ENCODE assay signal across 9 mouse cellular contexts in the genomic region with DNA sequence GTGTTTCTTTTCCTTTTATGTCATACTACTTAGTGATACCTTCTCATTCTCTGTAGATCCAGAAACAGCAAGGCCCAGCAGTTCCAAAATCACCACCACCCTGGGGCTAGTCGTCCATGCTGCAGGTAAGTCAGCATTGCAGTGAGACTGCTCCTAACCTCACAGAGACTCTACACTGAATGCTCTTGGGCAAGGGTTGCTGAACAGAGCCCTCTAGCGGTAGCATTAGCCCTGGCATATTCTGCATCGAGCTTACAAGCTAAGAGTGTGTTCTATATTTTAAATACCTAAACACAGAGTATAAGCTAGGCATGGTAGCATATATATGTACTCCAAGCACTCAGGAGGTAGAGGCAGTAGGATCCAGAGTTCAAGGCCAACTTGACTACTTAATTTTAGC. TPM values are rescaled to one million over a fixed set of nuclear protein-coding genes. Genes with fewer than 3 reads are reported as not detected.
DNase-seq lines count a peak whose midpoint lies in the region; ATAC-seq and TF ChIP-seq lines count a peak whose summit lies in the region.
"Had no signal": no experiment of that assay in that cellular context is flagged by ENCODE, and none has a peak within 500 bp of the region (broad histone marks: within the 10 kb centered on the region; RNA-seq: fewer than 3 reads in every experiment).

No protein-coding gene starts in this region.

- peak; percentile 65 to 74 for DNase-seq in heart, postnatal 10 days
- no peak for DNase-seq in heart, adult 11 months
- peak; percentile 45 for DNase-seq in G1E (ENCODE audit: low spot score)
- peak; percentile 58 for DNase-seq in cerebellum, adult 8-10 months
- peak; percentile 52 to 57 for DNase-seq in heart, postnatal 36 days
- DNase-seq in left cerebral cortex, adult 2 months (ENCODE audit: extremely low spot score in 1 of 2, low spot score in 2 of 2), result peak; percentile 44 to 57
- peak; percentile 53 for DNase-seq in thymus, postnatal 25 days

- H3K9me3 ChIP-seq in G1E (replicated peaks), result no peaks in the 10 kb centered on the region

- H3K36me3 ChIP-seq in G1E (replicated peaks), result peaks cover 85% of the 10 kb centered on the region

- H3K4me3 ChIP-seq in G1E (ENCODE audit: low read depth, low read length), result no peak overlapping the region
- H3K4me3 ChIP-seq in left cerebral cortex, adult 2 months, result no peak overlapping the region
- H3K4me3 ChIP-seq: myocyte had no signal

- no peak overlapping the region for H3K27ac ChIP-seq in left cerebral cortex, adult 2 months

- H3K27me3 ChIP-seq in G1E (ENCODE audit: insufficient read depth, low read length), result no peaks in the 10 kb centered on the region

- intact Hi-C loops in heart, postnatal 10 days (cut with DNase I), result loop anchor here (5.0 kb wide), 2 partner anchors 176 to 516 kb away; no protein-coding TSS in a partner anchor
- intact Hi-C loops in heart, postnatal 36 days (cut with DNase I), result loop anchor here (2.0 kb wide), 1 partner anchor 174 kb away; no protein-coding TSS in a partner anchor
- intact Hi-C loops in left cerebral cortex, adult 2 months (cut with DNase I), result loop anchor here (5.0 kb wide), 2 partner anchors 176 to 516 kb away; no protein-coding TSS in a partner anchor

- no peak; the same call in 1 of the 2 replicates for ATAC-seq in G1E (ENCODE audit: extremely low read depth, insufficient number of reproducible peaks, low FRiP score, poor library complexity, severe bottlenecking)
- ATAC-seq in megakaryocyte-erythroid progenitor cell, adult 5-6 weeks (replicated peaks; ENCODE audit: low FRiP score, low TSS enrichment, poor library complexity, severe bottlenecking), result peak; percentile 86

- H3K4me1 ChIP-seq in G1E (ENCODE audit: insufficient read depth, low read depth, low read length), result no peaks in the 10 kb centered on the region

- TF ChIP-seq CTCF in G1E (IDR thresholded peaks at IDR 0.05; ENCODE audit: low read depth, low read length), result peak; percentile 92
- peak; percentile 95 for TF ChIP-seq CTCF in left cerebral cortex, adult 2 months (IDR thresholded peaks at IDR 0.05)

RNA-seq across cellular contexts. Expression of a gene that starts 19.2 kb away (rescaled TPM):
- total RNA-seq in heart, postnatal 10 days (2021), result under 1 TPM; 0.25 to 0.60 TPM
- total RNA-seq in G1E (2014; fragmentation: Nextera tagmentation) (not detected in 2 replicates), G1E (2017) (0.16 and 0.29 TPM in 2 replicates)
- polyA plus RNA-seq in G1E (2012), result not detected in 2 replicates
- under 1 TPM in 1 of 2 experiments, not detected in 1; 0.27 TPM for total RNA-seq in heart, postnatal 36 days (2021)
- total RNA-seq in left cerebral cortex, adult 2 months (2021), result 1 to 10 TPM; 2.2 to 2.8 TPM
- total RNA-seq in megakaryocyte-erythroid progenitor cell, adult 5-6 weeks (2014; fragmentation: Nextera tagmentation), result 0.45 TPM in 1 of 2 replicates, not detected in the other
- total RNA-seq in megakaryocyte-erythroid progenitor cell, adult 5-6 weeks (2017), result not detected in 2 replicates
- polyA plus RNA-seq: myocyte had no signal

RNA-seq across cellular contexts. Expression of a gene that starts 29.0 kb away (rescaled TPM):
- 10 to 100 TPM; 43.6 to 60.4 TPM for total RNA-seq in heart, postnatal 10 days (2021)
- total RNA-seq in G1E (2014; fragmentation: Nextera tagmentation), result 121 and 208 TPM in 2 replicates
- total RNA-seq in G1E (2017), result 207 and 279 TPM in 2 replicates
- polyA plus RNA-seq in G1E (2012), result 43.7 and 74.3 TPM in 2 replicates
- 10 to 100 TPM; 21.0 to 26.8 TPM for total RNA-seq in heart, postnatal 36 days (2021)
- 10 to 100 TPM; 33.7 to 36.8 TPM for total RNA-seq in left cerebral cortex, adult 2 months (2021)
- 140 and 158 TPM in 2 replicates for total RNA-seq in megakaryocyte-erythroid progenitor cell, adult 5-6 weeks (2014; fragmentation: Nextera tagmentation)
- total RNA-seq in megakaryocyte-erythroid progenitor cell, adult 5-6 weeks (2017), result 103 and 142 TPM in 2 replicates

RNA-seq across cellular contexts. Expression of a gene that starts 29.5 kb away (rescaled TPM):
- total RNA-seq in heart, postnatal 10 days (2021), result 10 to 100 TPM; 25.8 to 27.1 TPM
- total RNA-seq in G1E (2014; fragmentation: Nextera tagmentation) (55.5 and 58.1 TPM in 2 replicates), G1E (2017) (17.9 and 22.5 TPM in 2 replicates)
- 15.3 and 19.0 TPM in 2 replicates for polyA plus RNA-seq in G1E (2012)
- total RNA-seq in heart, postnatal 36 days (2021), result 10 to 100 TPM; 13.7 to 17.3 TPM
- 10 to 100 TPM; 36.6 to 40.8 TPM for total RNA-seq in left cerebral cortex, adult 2 months (2021)
- total RNA-seq in megakaryocyte-erythroid progenitor cell, adult 5-6 weeks (2014; fragmentation: Nextera tagmentation), result 19.6 and 28.4 TPM in 2 replicates
- total RNA-seq in megakaryocyte-erythroid progenitor cell, adult 5-6 weeks (2017), result 12.7 and 17.5 TPM in 2 replicates
